Mouse (Mus musculus) cerebellum, adult 2 months (tissue): ENCODE data around the gene Gm10799.

ENCODE experiments used
- CTCF ChIP-seq: fragments of 200-500 bp; IDR thresholded peaks from 2 replicates; pipeline ENCODE4 v1.5.1; 2011; ENCODE audit warnings: low read depth, mild to moderate bottlenecking, control low read depth, low read length, moderate library complexity, borderline replicate concordance; ENCODE audit not compliant: insufficient read depth
- POLR2A ChIP-seq: fragments of 200-500 bp; IDR thresholded peaks from 2 replicates; pipeline ENCODE4 v1.6.1; 2011; ENCODE audit warnings: low read length, control low read depth, borderline replicate concordance; ENCODE audit not compliant: insufficient read depth

DNA sequence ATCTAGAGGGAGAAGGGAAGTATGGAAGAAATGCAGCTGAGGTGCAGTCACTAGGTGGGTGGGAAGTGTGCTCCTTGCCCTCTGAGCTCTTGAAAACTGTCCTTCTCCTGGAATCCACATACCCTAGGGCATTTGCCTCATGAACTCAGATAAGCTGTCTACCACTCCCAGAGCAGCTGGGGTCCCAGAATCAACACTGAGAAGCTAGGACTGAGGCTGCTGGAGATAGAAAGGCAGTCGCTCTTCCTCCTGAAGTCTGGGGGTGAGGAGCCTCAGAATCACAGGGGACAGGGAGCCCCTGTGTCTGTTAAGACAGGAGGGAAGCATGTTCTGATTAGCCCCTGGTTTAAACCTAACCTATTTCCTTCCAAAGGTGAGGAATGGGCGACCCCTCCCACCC is 41.2 kb upstream of the Gm10799 start:
- TF ChIP-seq CTCF (no peak), POLR2A (no peak)
